Mouse (Mus musculus) midbrain, embryonic 16.5 days (tissue): ENCODE measurements around the gene Nectin3. TPM values are rescaled to one million over a fixed set of nuclear protein-coding genes. Genes with fewer than 3 reads are reported as not detected.
"Not testable (repeated sequence)": the region's sequence is repeated elsewhere in the genome, so short reads cannot be mapped to it uniquely, and the experiment has no call there.

Experiments
- ATAC-seq: fragments of 200-750 bp; cut with Nextera tagmentation; 2 replicates; pipeline ENCODE4 v1.8.0; 2017; ENCODE audit warnings: moderate TSS enrichment
- H3K27ac ChIP-seq: fragments of 300-500 bp; sonication (generic); 2 replicates; pipeline ENCODE4 v1.5.1; 2014; ENCODE audit warnings: mild to moderate bottlenecking, low read length, mixed read lengths
- H3K27me3 ChIP-seq: fragments of 300-500 bp; sonication (generic); 2 replicates; pipeline ENCODE4 v1.6.1; 2014; ENCODE audit warnings: low read depth, low read length, mixed read lengths; ENCODE audit not compliant: control insufficient read depth, insufficient read depth
- H3K36me3 ChIP-seq: fragments of 300-500 bp; sonication (generic); 2 replicates; pipeline ENCODE4 v1.6.1; 2014; ENCODE audit warnings: mild to moderate bottlenecking, low read length, moderate library complexity, mixed read lengths; ENCODE audit not compliant: control insufficient read depth, insufficient read depth
- H3K4me1 ChIP-seq: fragments of 300-500 bp; sonication (generic); 2 replicates; pipeline ENCODE4 v1.6.1; 2014; ENCODE audit warnings: mild to moderate bottlenecking, low read length, mixed read lengths; ENCODE audit not compliant: control insufficient read depth, insufficient read depth
- H3K4me2 ChIP-seq: fragments of 300-500 bp; sonication (generic); 2 replicates; pipeline ENCODE4 v1.6.1; 2014; ENCODE audit warnings: mild to moderate bottlenecking, low read length, mixed read lengths
- H3K4me3 ChIP-seq: fragments of 300-500 bp; sonication (generic); 2 replicates; pipeline ENCODE4 v1.5.1; 2014; ENCODE audit warnings: low read depth, mild to moderate bottlenecking, low read length, moderate library complexity, mixed read lengths
- H3K9ac ChIP-seq: fragments of 300-500 bp; sonication (generic); 2 replicates; pipeline ENCODE4 v1.6.1; 2014; ENCODE audit warnings: low read depth, low read length, mixed read lengths
- H3K9me3 ChIP-seq: fragments of 300-500 bp; sonication (generic); replicated peaks from 2 replicates; pipeline ENCODE4 v1.6.1; 2014; ENCODE audit warnings: mild to moderate bottlenecking, low read length, mixed read lengths; ENCODE audit not compliant: control insufficient read depth, poor library complexity, severe bottlenecking
- WGBS: fragments of 180-500 bp; shearing (Covaris S2); extraction: QIAGEN DNeasy Blood & Tissue Kit; methylation state at CpG from one replicate; pipeline ENCODE4 v1.1.7; 2014; 5-methylcytosine and 5-hydroxymethylcytosine counted together
- polyA plus RNA-seq: library from polyadenylated mRNA; unstranded; fragments of >200 nt; fragmentation: Nextera tagmentation; extraction: Ambion mirVana; gene quantifications from 2 replicates; pipeline ENCODE4 v1.2.1, GENCODE M21; 2015

Gene Nectin3
- polyA plus RNA-seq, 1 experiment from 2014 or later = 17.4 TPM

GRCm38 (mm10) chr16:46389415-46390033, 108.8 kb downstream of the Nectin3 start:
- H3K9ac ChIP-seq = no peak overlapping the region
- H3K4me2 ChIP-seq = no peak overlapping the region
- peaks cover 3% of the 10 kb centered on the region; the same call in 1 of the 2 replicates for H3K36me3 ChIP-seq
- no peaks in the 10 kb centered on the region for H3K9me3 ChIP-seq
- no peak overlapping the region for H3K4me3 ChIP-seq
- H3K27ac ChIP-seq = no peak overlapping the region
- peak; percentile 67 for ATAC-seq
- WGBS = 31% methylated on average over 6 of the region's 6 CpGs
- H3K4me1 ChIP-seq = peaks cover 17% of the 10 kb centered on the region
- no peaks in the 10 kb centered on the region for H3K27me3 ChIP-seq

GRCm38 (mm10) chr16:46388527-46389414, 109.6 kb downstream of the Nectin3 start:
- 25% methylated on average over 11 of the region's 11 CpGs for WGBS
- Histone ChIP-seq H3K27me3 (no peaks in the 10 kb centered on the region), H3K4me3 (no peak overlapping the region), H3K4me2 (no peak overlapping the region), H3K9me3 (no peaks in the 10 kb centered on the region), H3K9ac (no peak overlapping the region), H3K27ac (no peak overlapping the region), H3K36me3 (no peaks in the 10 kb centered on the region), H3K4me1 (peaks cover 17% of the 10 kb centered on the region)
- peak; percentile 67 for ATAC-seq

- no peaks in the 10 kb centered on the region for H3K9me3 ChIP-seq
- no peak overlapping the region for H3K9ac ChIP-seq
- no peak overlapping the region for H3K4me2 ChIP-seq
- 74% methylated on average over 5 of the region's 5 CpGs for WGBS
- no peak overlapping the region for H3K27ac ChIP-seq
- H3K4me1 ChIP-seq = peaks cover 8% of the 10 kb centered on the region
- H3K4me3 ChIP-seq = no peak overlapping the region
- no peaks in the 10 kb centered on the region for H3K27me3 ChIP-seq
- H3K36me3 ChIP-seq = no peaks in the 10 kb centered on the region
- no peak for ATAC-seq
Observed at GRCm38 (mm10) chr16:46384279-46384678, 114.0 kb downstream of the Nectin3 start.

GRCm38 (mm10) chr16:46383344-46383743, 115.0 kb downstream of the Nectin3 start:
- Histone ChIP-seq H3K27ac (no peak overlapping the region), H3K36me3 (no peaks in the 10 kb centered on the region), H3K9me3 (no peaks in the 10 kb centered on the region), H3K4me3 (no peak overlapping the region), H3K4me1 (no peaks in the 10 kb centered on the region), H3K4me2 (no peak overlapping the region), H3K27me3 (no peaks in the 10 kb centered on the region), H3K9ac (no peak overlapping the region)
- 90% methylated on average over 4 of the region's 4 CpGs for WGBS
- ATAC-seq = no peak

- no peak overlapping the region for H3K4me2 ChIP-seq
- H3K9ac ChIP-seq = no peak overlapping the region
- H3K9me3 ChIP-seq = no peaks in the 10 kb centered on the region
- 73% methylated on average over 3 of the region's 3 CpGs for WGBS
- no peak overlapping the region for H3K27ac ChIP-seq
- no peaks in the 10 kb centered on the region for H3K4me1 ChIP-seq
- no peaks in the 10 kb centered on the region for H3K27me3 ChIP-seq
- H3K36me3 ChIP-seq = no peaks in the 10 kb centered on the region
- no peak overlapping the region for H3K4me3 ChIP-seq
- no peak for ATAC-seq
Observed at GRCm38 (mm10) chr16:46376575-46376974, 121.8 kb downstream of the Nectin3 start.

- no peak for ATAC-seq
- no peak overlapping the region for H3K4me3 ChIP-seq
- no peaks in the 10 kb centered on the region for H3K27me3 ChIP-seq
- no peak overlapping the region for H3K9ac ChIP-seq
- H3K27ac ChIP-seq = no peak overlapping the region
- H3K36me3 ChIP-seq = no peaks in the 10 kb centered on the region
- H3K4me2 ChIP-seq = no peak overlapping the region; the same call in 1 of the 2 replicates
- WGBS = 65% methylated on average over 6 of the region's 6 CpGs
- no peaks in the 10 kb centered on the region; the same call in 1 of the 2 replicates for H3K4me1 ChIP-seq
- no peaks in the 10 kb centered on the region for H3K9me3 ChIP-seq
Observed at GRCm38 (mm10) chr16:46362022-46362421, 136.3 kb downstream of the Nectin3 start.

- H3K9ac ChIP-seq, H3K27me3 ChIP-seq, ATAC-seq, H3K4me2 ChIP-seq, H3K36me3 ChIP-seq, H3K27ac ChIP-seq, H3K9me3 ChIP-seq, H3K4me1 ChIP-seq, H3K4me3 ChIP-seq: not testable (repeated sequence)
- WGBS = 83% methylated on average over 2 of the region's 2 CpGs
Observed at GRCm38 (mm10) chr16:46357658-46358057, 140.7 kb downstream of the Nectin3 start.

- Histone ChIP-seq H3K4me1 (no peaks in the 10 kb centered on the region; the same call in 1 of the 2 replicates), H3K9me3 (no peaks in the 10 kb centered on the region), H3K4me2 (no peak overlapping the region), H3K27ac (no peak overlapping the region), H3K9ac (no peak overlapping the region), H3K4me3 (no peak overlapping the region), H3K36me3 (no peaks in the 10 kb centered on the region), H3K27me3 (no peaks in the 10 kb centered on the region)
- no peak for ATAC-seq
- WGBS = 59% methylated on average over 3 of the region's 3 CpGs
Observed at GRCm38 (mm10) chr16:46356663-46357062, 141.7 kb downstream of the Nectin3 start.
